In genomic region chr15:100422476-100422875, GRCm38 (mm10) we compare ENCODE assay signal across 8 mouse cellular contexts. TPM values are rescaled to one million over a fixed set of nuclear protein-coding genes. Genes with fewer than 3 reads are reported as not detected.
DNase-seq lines count a peak whose midpoint lies in the region; ATAC-seq and TF ChIP-seq lines count a peak whose summit lies in the region.

No protein-coding gene starts in this region.

- TF ChIP-seq CTCF in small intestine, adult 2 months (IDR thresholded peaks at IDR 0.05; ENCODE audit: extremely low read depth, insufficient read length, insufficient replicate concordance, low read depth, low read length), result no peak

- DNase-seq in adrenal gland, postnatal 25 days, result peak; percentile 58
- no peak for DNase-seq in adrenal gland, postnatal 4 days (ENCODE audit: low spot score in 2 of 2)
- no peak for DNase-seq in neural tube, embryonic 11.5 days (ENCODE audit: low spot score)
- no peak for DNase-seq in neural tube, embryonic 10.5 days (ENCODE audit: extremely low spot score, low spot score)
- DNase-seq in liver, embryonic 11.5 days (ENCODE audit: low spot score), result no peak

- no peak for TF ChIP-seq POLR2A in small intestine, adult 2 months (IDR thresholded peaks at IDR 0.05; ENCODE audit: low read depth, low read length)

- H3K9ac ChIP-seq in neural tube, embryonic 11.5 days (ENCODE audit: low read length), result peak overlapping the region; percentile 91
- peak overlapping the region; percentile 96 for H3K9ac ChIP-seq in forebrain, embryonic 13.5 days
- peak overlapping the region; percentile 98 for H3K9ac ChIP-seq in liver, embryonic 11.5 days (ENCODE audit: low read depth, low read length)

- H3K4me2 ChIP-seq in neural tube, embryonic 11.5 days (ENCODE audit: low read depth), result peak overlapping the region; percentile 84
- H3K4me2 ChIP-seq in forebrain, embryonic 13.5 days, result peak overlapping the region; percentile 88
- H3K4me2 ChIP-seq in liver, embryonic 11.5 days, result peak overlapping the region; percentile 100

- WGBS in neural tube, embryonic 11.5 days, result under 1% methylated on average over 42 of the region's 44 CpGs
- WGBS in forebrain, embryonic 13.5 days, result under 1% methylated on average over 33 of the region's 44 CpGs
- under 1% methylated on average over 42 of the region's 44 CpGs for WGBS in liver, embryonic 11.5 days
- WGBS in small intestine, adult 2 months, result 1% methylated on average over 44 of the region's 44 CpGs

- H3K4me3 ChIP-seq in neural tube, embryonic 11.5 days (ENCODE audit: low read depth, low read length), result peak overlapping the region; percentile 98
- H3K4me3 ChIP-seq in forebrain, embryonic 13.5 days, result peak overlapping the region; percentile 96
- H3K4me3 ChIP-seq in liver, embryonic 11.5 days (ENCODE audit: low read depth, low read length), result peak overlapping the region; percentile 100
- peak overlapping the region; percentile 90 for H3K4me3 ChIP-seq in small intestine, adult 2 months (ENCODE audit: low read depth, low read length)

- H3K27ac ChIP-seq in neural tube, embryonic 11.5 days (ENCODE audit: low read depth, low read length), result 0 out of 2 replicates have a peak overlapping the region, but pooled peaks have one; percentile 10
- no peak overlapping the region; the same call in 1 of the 2 replicates for H3K27ac ChIP-seq in forebrain, embryonic 13.5 days
- H3K27ac ChIP-seq in liver, embryonic 11.5 days (ENCODE audit: low read depth, low read length), result peak overlapping the region; percentile 99
- peak overlapping the region; percentile 67 for H3K27ac ChIP-seq in small intestine, adult 2 months (ENCODE audit: insufficient read depth, low read depth, low read length)

- H3K9me3 ChIP-seq in neural tube, embryonic 11.5 days (ENCODE audit: control insufficient read depth, low read length), result no peaks in the 10 kb centered on the region
- H3K9me3 ChIP-seq in forebrain, embryonic 13.5 days (replicated peaks), result 0 out of 2 replicates have a peak, but pooled peaks cover 3% of the 10 kb centered on the region
- no peaks in the 10 kb centered on the region for H3K9me3 ChIP-seq in liver, embryonic 11.5 days (ENCODE audit: control insufficient read depth, low read length)

- ATAC-seq in neural tube, embryonic 11.5 days (ENCODE audit: insufficient read depth, low FRiP score, low TSS enrichment), result peak; percentile 62
- peak; percentile 74 for ATAC-seq in forebrain, embryonic 13.5 days
- no peak for ATAC-seq in liver, embryonic 11.5 days (replicated peaks; ENCODE audit: low FRiP score)
- no peak for ATAC-seq in megakaryocyte progenitor cell, adult 5-6 weeks (replicated peaks; ENCODE audit: poor library complexity)

- no peaks in the 10 kb centered on the region for H3K36me3 ChIP-seq in neural tube, embryonic 11.5 days (ENCODE audit: control insufficient read depth, insufficient read depth, low read length)
- no peaks in the 10 kb centered on the region for H3K36me3 ChIP-seq in forebrain, embryonic 13.5 days (ENCODE audit: poor library complexity, severe bottlenecking)
- no peaks in the 10 kb centered on the region for H3K36me3 ChIP-seq in liver, embryonic 11.5 days (ENCODE audit: control insufficient read depth, insufficient read depth, low read length)
- 0 out of 2 replicates have a peak, but pooled peaks cover 2% of the 10 kb centered on the region for H3K36me3 ChIP-seq in small intestine, adult 2 months (ENCODE audit: control insufficient read depth, insufficient read depth, low read length)

- H3K4me1 ChIP-seq in neural tube, embryonic 11.5 days (ENCODE audit: control insufficient read depth, insufficient read depth, low read length), result peaks cover 10% of the 10 kb centered on the region; the same call in 1 of the 2 replicates
- H3K4me1 ChIP-seq in forebrain, embryonic 13.5 days, result peaks cover 45% of the 10 kb centered on the region
- peaks cover 46% of the 10 kb centered on the region for H3K4me1 ChIP-seq in liver, embryonic 11.5 days (replicated peaks; ENCODE audit: control insufficient read depth, insufficient read depth, low read length)
- peaks cover 17% of the 10 kb centered on the region for H3K4me1 ChIP-seq in small intestine, adult 2 months (ENCODE audit: control insufficient read depth, insufficient read depth, insufficient read length, low read length)

- peaks cover 17% of the 10 kb centered on the region for H3K27me3 ChIP-seq in neural tube, embryonic 11.5 days (ENCODE audit: control insufficient read depth, insufficient read depth, low read length)
- peaks cover 31% of the 10 kb centered on the region for H3K27me3 ChIP-seq in forebrain, embryonic 13.5 days
- peaks cover 13% of the 10 kb centered on the region for H3K27me3 ChIP-seq in liver, embryonic 11.5 days (replicated peaks; ENCODE audit: control insufficient read depth, insufficient read depth, low read length)
- no peaks in the 10 kb centered on the region for H3K27me3 ChIP-seq in small intestine, adult 2 months (ENCODE audit: control insufficient read depth, insufficient read depth, low read length)

RNA-seq across cellular contexts. Expression of gene Gm5475, which starts 0.5 kb away (rescaled TPM):
- not detected in 2 replicates for total RNA-seq in adrenal gland, postnatal 25 days (2021)
- total RNA-seq in adrenal gland, postnatal 4 days (2021), result under 1 TPM; 0.23 to 0.59 TPM
- polyA plus RNA-seq in neural tube, embryonic 11.5 days (2014; fragmentation: Nextera tagmentation; extraction: Ambion mirVana), result 0.08 TPM in 1 of 2 replicates, not detected in the other
- polyA plus RNA-seq in forebrain, embryonic 13.5 days (2015; fragmentation: Nextera tagmentation; extraction: Ambion mirVana), result 0.06 TPM in 1 of 2 replicates, not detected in the other
- polyA plus RNA-seq in liver, embryonic 11.5 days (2014; fragmentation: Nextera tagmentation; extraction: Ambion mirVana), result 0.10 TPM in 1 of 2 replicates, not detected in the other
- 0.13 and 0.20 TPM in 2 replicates for polyA plus RNA-seq in small intestine, adult 2 months (2012; rRNA removed)
- total RNA-seq in megakaryocyte progenitor cell, adult 5-6 weeks (2015), result not detected in 2 replicates
- not detected in 2 replicates for total RNA-seq in megakaryocyte progenitor cell, adult 5-6 weeks (2017)

RNA-seq across cellular contexts. Expression of gene Slc11a2, which starts 2.4 kb away (rescaled TPM):
- total RNA-seq in adrenal gland, postnatal 25 days (2021), result 105 and 111 TPM in 2 replicates
- total RNA-seq in adrenal gland, postnatal 4 days (2021), result 10 to 100 TPM; 73.1 to 89.5 TPM
- 18.2 and 21.6 TPM in 2 replicates for polyA plus RNA-seq in neural tube, embryonic 11.5 days (2014; fragmentation: Nextera tagmentation; extraction: Ambion mirVana)
- 21.3 and 22.1 TPM in 2 replicates for polyA plus RNA-seq in forebrain, embryonic 13.5 days (2015; fragmentation: Nextera tagmentation; extraction: Ambion mirVana)
- polyA plus RNA-seq in liver, embryonic 11.5 days (2014; fragmentation: Nextera tagmentation; extraction: Ambion mirVana), result 51.2 and 55.4 TPM in 2 replicates
- polyA plus RNA-seq in small intestine, adult 2 months (2012; rRNA removed), result 39.4 and 138 TPM in 2 replicates
- total RNA-seq in megakaryocyte progenitor cell, adult 5-6 weeks (2015), result 8.2 and 12.0 TPM in 2 replicates
- 11.0 and 14.6 TPM in 2 replicates for total RNA-seq in megakaryocyte progenitor cell, adult 5-6 weeks (2017)

RNA-seq across cellular contexts. Expression of gene Letmd1, which starts 46.3 kb away (rescaled TPM):
- total RNA-seq in adrenal gland, postnatal 25 days (2021), result 123 and 143 TPM in 2 replicates
- total RNA-seq in adrenal gland, postnatal 4 days (2021), result 100 to 1,000 TPM in 1 of 2 experiments, 10 to 100 TPM in 1; 93.9 to 111 TPM
- 47.3 and 51.1 TPM in 2 replicates for polyA plus RNA-seq in neural tube, embryonic 11.5 days (2014; fragmentation: Nextera tagmentation; extraction: Ambion mirVana)
- polyA plus RNA-seq in forebrain, embryonic 13.5 days (2015; fragmentation: Nextera tagmentation; extraction: Ambion mirVana), result 44.7 and 50.3 TPM in 2 replicates
- 34.2 and 36.0 TPM in 2 replicates for polyA plus RNA-seq in liver, embryonic 11.5 days (2014; fragmentation: Nextera tagmentation; extraction: Ambion mirVana)
- polyA plus RNA-seq in small intestine, adult 2 months (2012; rRNA removed), result 16.3 and 26.1 TPM in 2 replicates
- total RNA-seq in megakaryocyte progenitor cell, adult 5-6 weeks (2015), result 35.7 and 37.2 TPM in 2 replicates
- total RNA-seq in megakaryocyte progenitor cell, adult 5-6 weeks (2017), result 22.0 and 22.2 TPM in 2 replicates

RNA-seq across cellular contexts. Expression of gene Higd1c, which starts 58.1 kb away (rescaled TPM):
- total RNA-seq in adrenal gland, postnatal 25 days (2021), result 1.2 TPM in 1 of 2 replicates, not detected in the other
- total RNA-seq in adrenal gland, postnatal 4 days (2021), result under 1 TPM; 0.73 to 0.79 TPM
- polyA plus RNA-seq in neural tube, embryonic 11.5 days (2014; fragmentation: Nextera tagmentation; extraction: Ambion mirVana), result not detected in 2 replicates
- not detected in 2 replicates for polyA plus RNA-seq in forebrain, embryonic 13.5 days (2015; fragmentation: Nextera tagmentation; extraction: Ambion mirVana)
- not detected in 2 replicates for polyA plus RNA-seq in liver, embryonic 11.5 days (2014; fragmentation: Nextera tagmentation; extraction: Ambion mirVana)
- not detected in 2 replicates for polyA plus RNA-seq in small intestine, adult 2 months (2012; rRNA removed)
- not detected in 2 replicates for total RNA-seq in megakaryocyte progenitor cell, adult 5-6 weeks (2015)
- not detected in 2 replicates for total RNA-seq in megakaryocyte progenitor cell, adult 5-6 weeks (2017)

Comparison
In these comparisons a context has a peak if more than half of its experiments do, and no peak if none do; other contexts are left out.
1. ATAC-seq: peak in neural tube, embryonic 11.5 days (single experiment) and forebrain, embryonic 13.5 days (single experiment); none in liver, embryonic 11.5 days (single experiment) and megakaryocyte progenitor cell, adult 5-6 weeks (single experiment).
2. Peak in every context shown above with its lines, with median percentiles within 50 percentile points of each other: H3K4me2 ChIP-seq, H3K4me3 ChIP-seq and H3K9ac ChIP-seq.